Mouse (Mus musculus): ENCODE results near the gene Cmtm4.

Gene Cmtm4

GRCm38 (mm10) chr8:104373779-104374178, 21.8 kb downstream of the Cmtm4 start:
- DNase-seq: no peak

- no peak for DNase-seq
Observed at GRCm38 (mm10) chr8:104371121-104371520, 24.5 kb downstream of the Cmtm4 start.

- no peak for DNase-seq
Observed at GRCm38 (mm10) chr8:104370071-104370470, 25.5 kb downstream of the Cmtm4 start.

GRCm38 (mm10) chr8:104369591-104369990, 26.0 kb downstream of the Cmtm4 start:
- no peak for DNase-seq

DNA sequence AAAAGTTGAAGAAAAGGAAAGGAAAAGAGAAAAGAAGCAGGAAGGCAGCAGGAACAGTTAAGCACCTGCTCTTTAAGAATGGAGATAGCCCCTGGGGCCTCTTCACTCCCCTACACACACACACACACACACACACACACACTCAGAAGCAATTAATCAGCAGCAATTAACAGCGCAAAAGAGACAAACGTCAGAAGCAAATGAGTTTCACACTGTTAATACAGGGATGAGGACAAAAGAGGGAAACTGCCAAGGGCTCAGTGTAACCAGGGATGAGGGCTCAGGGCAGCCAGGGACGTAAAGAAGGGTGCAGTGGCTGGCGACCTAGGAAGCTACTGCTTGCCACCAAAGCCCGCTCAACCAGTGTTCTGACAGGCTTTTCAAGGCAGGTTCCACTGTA, 28.2 kb downstream of the Cmtm4 start:
- DNase-seq: no peak

DNA sequence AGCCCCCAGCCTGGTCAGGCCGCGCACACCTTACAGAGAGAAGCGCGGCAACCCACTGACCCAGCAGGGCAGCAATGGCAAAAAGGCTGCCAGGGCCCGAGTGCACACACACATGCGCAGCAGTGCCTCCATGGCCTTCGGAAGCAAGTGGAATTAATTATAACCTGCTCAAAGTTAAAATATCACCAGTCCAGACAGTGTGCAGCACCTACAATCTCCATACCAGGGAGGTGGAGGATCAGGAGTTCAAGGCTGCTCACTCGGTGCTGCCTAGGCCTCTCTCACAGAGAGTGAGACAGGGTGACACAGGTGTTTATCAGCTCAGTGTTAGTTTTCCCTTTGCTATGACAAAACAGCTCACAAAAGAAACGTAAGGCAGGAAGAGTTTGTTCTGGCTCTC, 29.9 kb downstream of the Cmtm4 start:
- DNase-seq: no peak

DNA sequence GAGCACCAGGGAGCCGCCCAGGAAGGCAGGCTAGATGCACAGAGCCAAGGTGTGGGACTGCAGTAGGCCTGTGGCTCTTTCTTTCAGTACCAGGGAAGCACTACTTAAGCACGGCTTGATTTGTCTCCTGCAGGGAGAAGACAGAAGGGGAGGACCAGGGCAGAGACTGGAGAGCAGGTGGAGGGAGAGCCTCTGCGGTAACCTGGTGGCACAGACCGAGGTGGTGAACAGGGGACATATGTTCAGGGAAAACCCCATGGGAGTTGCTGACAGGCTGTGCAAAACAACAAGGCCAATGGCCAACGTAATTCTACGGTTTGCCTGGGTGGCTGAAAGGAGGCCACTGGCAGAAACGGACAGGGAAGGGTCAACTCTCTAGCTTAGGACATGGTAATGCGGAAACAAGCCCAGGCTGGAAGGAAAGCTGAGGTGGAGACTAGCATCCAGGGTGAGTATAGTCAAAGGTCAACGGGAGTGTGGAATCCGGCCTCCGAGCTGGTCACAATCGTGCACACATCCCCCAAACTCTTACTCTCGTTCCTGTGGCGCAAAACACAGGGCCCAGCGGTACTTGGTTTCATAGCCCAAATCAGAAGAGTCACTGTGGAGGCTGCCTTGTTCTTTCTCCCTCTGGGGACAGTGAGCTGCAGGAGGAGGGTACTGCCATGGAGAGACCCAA, 35.7 kb downstream of the Cmtm4 start:
- DNase-seq: no peak

- no peak for DNase-seq
Observed at GRCm38 (mm10) chr8:104358637-104359036, 37.0 kb downstream of the Cmtm4 start.

- no peak for DNase-seq
Observed at GRCm38 (mm10) chr8:104354504-104354903, 41.1 kb downstream of the Cmtm4 start.

DNA sequence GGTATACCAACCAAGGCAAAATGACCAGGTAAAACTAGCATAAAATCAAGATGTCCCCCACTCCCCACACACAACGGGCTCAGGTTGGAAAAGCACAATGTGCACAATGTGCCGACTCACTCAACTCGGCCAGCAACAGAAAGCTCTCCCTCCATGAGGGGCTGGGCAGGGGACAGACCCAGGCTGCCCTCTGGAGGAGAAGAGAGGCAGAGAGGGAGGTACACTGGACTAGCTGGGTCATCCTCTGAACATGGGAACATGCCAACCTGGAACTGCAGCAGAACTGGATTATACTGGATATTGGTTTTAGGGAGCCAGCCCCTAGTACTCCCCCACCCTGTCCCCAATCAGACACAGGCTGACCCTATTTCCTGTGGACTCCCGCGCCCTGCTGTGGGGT, 42.4 kb downstream of the Cmtm4 start:
- no peak for DNase-seq

GRCm38 (mm10) chr8:104350047-104350446, 45.6 kb downstream of the Cmtm4 start:
- no peak for DNase-seq

- DNase-seq: no peak
Observed at GRCm38 (mm10) chr8:104348971-104349370, 46.6 kb downstream of the Cmtm4 start.

DNA sequence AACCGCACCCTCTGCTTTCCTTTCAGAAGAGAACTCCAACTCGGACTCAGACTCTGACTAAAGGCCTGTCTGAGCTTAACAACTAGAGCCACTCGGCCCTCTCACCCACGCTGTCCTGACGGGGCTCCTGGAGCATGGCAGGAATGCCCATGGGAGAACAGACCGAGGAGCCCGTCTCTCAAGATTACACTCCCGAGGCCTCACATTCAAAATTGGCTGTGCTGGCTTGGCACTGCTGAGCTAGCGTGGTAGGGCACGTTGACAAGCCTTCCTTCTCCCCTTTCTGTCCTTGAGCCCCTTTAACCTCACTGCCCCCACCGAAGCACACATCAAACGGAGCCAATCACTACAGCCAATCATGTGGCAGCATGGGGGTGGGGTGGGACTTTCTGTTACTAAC, 48.9 kb downstream of the Cmtm4 start:
- DNase-seq: no peak

GRCm38 (mm10) chr8:104344622-104345021, 51.0 kb downstream of the Cmtm4 start:
- no peak for DNase-seq

DNA sequence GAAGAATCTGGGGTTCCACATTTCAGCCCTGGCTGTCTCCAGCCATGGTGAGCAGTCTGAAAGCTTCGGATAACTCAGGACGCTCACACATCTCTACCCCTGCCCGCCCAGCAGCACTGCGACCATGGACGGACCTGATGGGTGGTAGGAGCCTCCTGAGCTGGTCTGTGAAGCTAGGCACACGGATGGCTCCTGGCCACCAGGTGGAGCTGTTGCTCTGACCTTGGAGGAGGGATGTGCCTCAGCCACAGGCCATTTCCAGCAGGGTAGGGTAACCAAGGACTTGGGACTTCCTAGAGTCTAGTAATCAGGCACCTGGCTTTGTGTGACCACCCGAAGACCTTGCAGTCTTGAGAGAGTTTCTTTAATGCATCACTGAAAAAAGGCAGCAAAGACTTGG, 51.6 kb downstream of the Cmtm4 start:
- DNase-seq: peak; percentile 71

DNA sequence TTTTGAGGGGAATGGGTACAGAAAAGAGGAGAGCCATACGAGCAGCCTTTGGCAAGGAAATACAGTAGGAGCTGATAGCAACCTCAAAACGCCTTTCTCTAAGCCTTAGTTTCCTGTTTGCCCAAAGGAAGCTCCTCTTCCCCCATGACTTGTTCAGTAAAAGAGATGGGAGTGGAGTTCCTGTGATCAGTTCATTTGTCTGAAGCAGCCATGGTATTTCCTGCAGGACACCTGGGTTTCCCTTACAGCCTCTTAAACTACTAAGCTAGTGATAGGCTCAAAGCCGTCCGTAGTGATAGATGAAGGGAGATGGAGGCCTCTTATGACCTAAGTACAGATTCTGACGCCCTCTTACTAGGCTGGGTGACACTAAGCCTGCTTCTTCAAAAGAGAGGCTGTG, 53.2 kb downstream of the Cmtm4 start:
- DNase-seq: no peak

DNA sequence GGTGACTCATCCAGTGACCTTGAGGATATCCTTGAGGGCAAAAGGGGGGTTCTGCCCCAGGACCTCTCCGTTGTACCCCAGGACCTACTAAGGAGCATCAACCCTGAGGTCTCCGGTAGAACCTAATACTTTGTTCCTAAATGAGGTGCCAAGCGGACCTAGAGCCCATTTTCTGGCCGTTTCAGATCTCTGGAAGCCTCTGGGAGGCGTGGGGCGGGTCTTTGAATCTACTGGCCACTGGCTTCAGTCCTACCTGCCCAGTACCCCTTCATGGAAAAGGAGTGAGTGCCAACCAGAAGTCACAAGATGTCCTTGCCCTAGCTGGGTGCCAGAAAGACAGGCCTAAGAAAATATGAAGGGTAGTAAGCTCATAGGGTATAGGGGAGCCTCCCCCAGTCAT, 53.9 kb downstream of the Cmtm4 start:
- DNase-seq: no peak

DNA sequence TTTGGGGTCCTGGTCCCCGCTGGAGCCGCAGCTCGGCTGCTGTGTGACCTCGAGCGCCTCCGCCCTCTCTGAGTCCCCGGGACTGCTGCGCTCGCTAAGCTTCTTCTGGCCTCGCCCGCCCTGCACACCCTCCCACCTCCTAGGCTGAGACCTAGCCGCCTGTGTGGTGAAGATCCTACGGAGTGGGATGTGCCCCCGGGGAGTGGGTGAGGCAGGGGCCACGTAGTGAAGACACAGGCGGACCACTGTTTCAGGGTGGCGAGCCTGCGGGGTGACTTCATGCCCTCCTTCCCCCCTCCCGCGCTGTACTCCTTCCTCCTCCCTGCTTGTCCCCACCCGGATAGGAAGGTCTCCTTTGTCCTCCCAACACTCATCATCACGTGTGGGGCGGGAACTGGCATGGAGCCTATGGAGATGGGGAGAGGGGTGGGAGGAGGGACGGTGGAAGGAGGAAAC, 54.5 kb downstream of the Cmtm4 start:
- DNase-seq: peak; percentile 45

GRCm38 (mm10) chr8:104340233-104341105, 55.1 kb downstream of the Cmtm4 start:
- peak; percentile 68 for DNase-seq

DNA sequence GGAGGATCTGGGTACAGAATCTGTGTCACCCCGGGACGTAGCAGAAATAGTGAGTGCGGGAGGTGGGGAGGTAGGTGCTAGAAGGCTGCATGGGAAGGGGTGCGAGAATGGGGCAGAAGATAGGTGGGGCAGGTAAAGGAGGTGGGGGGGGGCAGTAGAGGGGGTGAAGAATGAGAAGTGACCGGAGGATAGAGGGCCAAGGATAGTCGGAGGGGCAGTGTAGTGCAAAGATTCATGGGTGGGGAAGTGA, 55.7 kb downstream of the Cmtm4 start:
- DNase-seq: no peak

- peak; percentile 52 for DNase-seq
Observed at GRCm38 (mm10) chr8:104339229-104339982, 56.2 kb downstream of the Cmtm4 start, which contains the start of gene Cmtm3. TSS of gene Cmtm3 (plus strand) at chr8:104339410.

GRCm38 (mm10) chr8:104337890-104338289, 57.7 kb downstream of the Cmtm4 start:
- DNase-seq: no peak

DNA sequence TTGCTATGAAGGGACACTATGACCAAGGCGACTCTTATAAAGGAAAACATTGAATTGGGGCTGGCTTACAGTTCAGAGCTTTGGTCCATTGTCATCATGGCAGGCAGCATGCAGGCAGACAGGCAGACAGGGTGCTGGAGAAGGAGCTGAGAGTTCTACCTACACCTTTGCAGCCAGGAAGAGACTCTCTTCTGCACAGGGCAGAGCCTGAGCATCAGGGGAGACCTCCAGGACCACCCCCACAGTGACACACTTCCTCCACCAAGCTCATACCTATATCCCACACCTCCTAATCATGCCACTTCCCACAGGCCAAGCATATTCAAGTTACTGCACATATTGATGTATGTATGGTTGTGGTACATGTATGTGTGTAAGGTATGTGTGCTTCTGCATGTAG, 58.8 kb downstream of the Cmtm4 start:
- no peak for DNase-seq

DNA sequence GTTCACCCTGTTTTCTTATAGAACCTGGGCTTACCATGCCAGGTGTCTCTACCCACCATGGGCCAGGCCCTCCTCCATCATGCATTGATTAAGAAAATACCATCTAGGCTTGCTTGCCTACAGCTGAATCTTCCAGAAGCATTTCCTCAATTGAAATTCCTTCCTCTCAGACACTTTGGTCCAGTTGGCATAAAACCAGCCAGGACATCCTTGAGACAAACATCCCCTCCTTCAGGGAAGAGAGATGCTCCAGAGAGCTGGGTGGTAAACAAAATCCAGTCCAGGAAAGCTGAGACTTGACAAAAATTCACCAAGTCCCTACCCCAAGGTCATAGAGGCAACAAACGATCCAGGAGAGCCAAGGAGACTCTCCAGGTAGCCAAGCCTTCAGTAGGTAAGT, 61.4 kb downstream of the Cmtm4 start:
- DNase-seq: no peak
